Mouse (Mus musculus): ENCODE data around the gene Gm49373. TPM values are rescaled to one million over a fixed set of nuclear protein-coding genes. Genes with fewer than 3 reads are reported as not detected.

Gm49373 gene
- polyA plus RNA-seq, 1 experiment, result 0.27 TPM

GRCm38 (mm10) chr9:21091707-21092320 is 18.9 kb upstream of the Gm49373 start, which contains the start of the genes Gm38431 and Raver1:
Gene Gm38431, minus strand, starts transcription at chr9:21091997.
Gene Raver1, minus strand, starts transcription at chr9:21092008.
- H3K4me3 ChIP-seq (ENCODE audit: insufficient read depth, low read depth, low read length), result peak within 1 kb of the TSS; percentile 78
- WGBS, result under 1% methylated on average over 54 of the region's 54 CpGs
- 0 out of 2 replicates have a peak, but pooled peaks cover 1% of the 10 kb centered on the region for H3K36me3 ChIP-seq (ENCODE audit: control insufficient read depth, insufficient read depth, low read length)
- H3K4me1 ChIP-seq (ENCODE audit: control insufficient read depth, insufficient read depth, low read length), result peaks cover 4% of the 10 kb centered on the region; the same call in 1 of the 2 replicates
- DNase-seq, result peak; percentile 99
- peak within 1 kb of the TSS; percentile 68 for H3K27ac ChIP-seq (ENCODE audit: insufficient read depth, low read depth, low read length)
- TF ChIP-seq POLR2A (IDR thresholded peaks at IDR 0.05; ENCODE audit: low read depth, low read length), result no peak
- no peak for TF ChIP-seq CTCF (conservative IDR thresholded peaks at IDR 0.05; ENCODE audit: insufficient read depth, insufficient read length, low read depth, low read length)
- no peaks in the 10 kb centered on the region for H3K27me3 ChIP-seq (replicated peaks; ENCODE audit: control insufficient read depth, insufficient read depth, low read length)

DNA sequence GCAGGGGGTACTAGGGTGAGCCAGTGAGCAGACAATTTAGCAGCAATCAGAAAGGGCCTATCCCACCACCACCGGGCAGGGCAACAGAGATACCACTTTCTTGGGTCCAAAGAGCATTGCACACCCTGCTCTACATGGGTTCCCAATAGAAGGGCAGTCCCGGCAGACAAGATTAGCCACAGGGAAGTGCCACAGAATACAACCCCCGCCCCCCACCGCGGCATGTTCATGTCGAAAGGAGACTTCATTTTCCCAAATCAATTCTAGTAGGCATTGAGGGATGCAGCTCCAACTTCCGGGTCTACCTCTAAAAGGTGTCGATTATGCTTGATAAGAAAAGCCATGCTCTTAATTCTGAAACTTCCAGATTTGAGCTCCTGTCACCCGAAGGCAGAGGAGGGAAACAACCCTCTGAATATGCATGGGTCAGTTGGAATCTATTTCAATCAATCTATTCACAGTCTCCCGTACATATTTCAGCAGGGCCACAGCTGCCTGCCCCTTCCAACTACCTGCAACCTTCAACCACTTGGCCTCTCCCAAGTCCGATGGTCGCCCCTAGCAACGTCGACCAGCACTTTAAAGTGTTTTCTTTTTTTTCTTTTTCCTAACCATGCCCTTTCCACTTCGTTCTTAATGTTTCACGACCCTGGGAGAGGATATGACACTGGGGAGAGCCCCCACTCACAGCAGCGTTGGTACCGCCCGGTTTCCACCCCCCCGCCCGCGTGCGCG is 18.2 kb upstream of the Gm49373 start:
- H3K36me3 ChIP-seq (ENCODE audit: control insufficient read depth, insufficient read depth, low read length), result 0 out of 2 replicates have a peak, but pooled peaks cover 1% of the 10 kb centered on the region
- H3K27me3 ChIP-seq (replicated peaks; ENCODE audit: control insufficient read depth, insufficient read depth, low read length), result no peaks in the 10 kb centered on the region
- peak overlapping the region; percentile 52 for H3K27ac ChIP-seq (ENCODE audit: insufficient read depth, low read depth, low read length)
- no peak for TF ChIP-seq CTCF (conservative IDR thresholded peaks at IDR 0.05; ENCODE audit: insufficient read depth, insufficient read length, low read depth, low read length)
- no peak for TF ChIP-seq POLR2A (IDR thresholded peaks at IDR 0.05; ENCODE audit: low read depth, low read length)
- DNase-seq, result no peak
- peaks cover 4% of the 10 kb centered on the region; the same call in 1 of the 2 replicates for H3K4me1 ChIP-seq (ENCODE audit: control insufficient read depth, insufficient read depth, low read length)
- WGBS, result 1% methylated on average over 24 of the region's 24 CpGs
- peak overlapping the region; percentile 78 for H3K4me3 ChIP-seq (ENCODE audit: insufficient read depth, low read depth, low read length)

GRCm38 (mm10) chr9:21090537-21090936 is 17.6 kb upstream of the Gm49373 start:
- TF ChIP-seq POLR2A (IDR thresholded peaks at IDR 0.05; ENCODE audit: low read depth, low read length), result no peak
- TF ChIP-seq CTCF (conservative IDR thresholded peaks at IDR 0.05; ENCODE audit: insufficient read depth, insufficient read length, low read depth, low read length), result no peak
- peak overlapping the region; percentile 78 for H3K4me3 ChIP-seq (ENCODE audit: insufficient read depth, low read depth, low read length)
- H3K36me3 ChIP-seq (ENCODE audit: control insufficient read depth, insufficient read depth, low read length), result 0 out of 2 replicates have a peak, but pooled peaks cover 3% of the 10 kb centered on the region
- WGBS, result 76% methylated on average over 1 of the region's 1 CpGs
- no peaks in the 10 kb centered on the region for H3K27me3 ChIP-seq (replicated peaks; ENCODE audit: control insufficient read depth, insufficient read depth, low read length)
- DNase-seq, result no peak
- no peak overlapping the region for H3K27ac ChIP-seq (ENCODE audit: insufficient read depth, low read depth, low read length)
- H3K4me1 ChIP-seq (ENCODE audit: control insufficient read depth, insufficient read depth, low read length), result peaks cover 4% of the 10 kb centered on the region; the same call in 1 of the 2 replicates

DNA sequence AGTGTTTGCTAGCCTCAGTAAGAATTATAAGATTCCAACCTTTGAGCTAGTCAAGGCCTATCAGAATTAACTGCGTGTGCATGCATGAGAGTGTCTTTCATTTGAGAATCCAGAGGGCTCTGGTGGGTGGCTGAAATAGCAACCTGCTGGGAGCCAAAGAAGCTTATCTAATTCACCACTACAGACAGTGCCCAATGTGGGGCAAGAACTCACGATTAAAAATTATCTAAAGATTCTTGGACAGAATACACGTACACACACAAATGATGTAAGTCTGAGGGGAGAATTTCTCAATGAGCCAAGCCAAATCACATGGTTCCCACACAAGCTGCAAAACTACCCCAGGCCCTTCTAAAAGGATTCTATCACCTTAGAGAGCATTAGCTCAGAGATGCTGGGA is 10.4 kb upstream of the Gm49373 start:
- Histone ChIP-seq H3K4me1 (ENCODE audit: control insufficient read depth, insufficient read depth, low read length) (no peaks in the 10 kb centered on the region), H3K27me3 (replicated peaks; ENCODE audit: control insufficient read depth, insufficient read depth, low read length) (no peaks in the 10 kb centered on the region), H3K27ac (ENCODE audit: insufficient read depth, low read depth, low read length) (no peak overlapping the region), H3K4me3 (ENCODE audit: insufficient read depth, low read depth, low read length) (no peak overlapping the region), H3K36me3 (ENCODE audit: control insufficient read depth, insufficient read depth, low read length) (peaks cover 7% of the 10 kb centered on the region)
- no peak for DNase-seq
- TF ChIP-seq CTCF (conservative IDR thresholded peaks at IDR 0.05; ENCODE audit: insufficient read depth, insufficient read length, low read depth, low read length) (no peak), POLR2A (IDR thresholded peaks at IDR 0.05; ENCODE audit: low read depth, low read length) (no peak)
- 70% methylated on average over 3 of the region's 3 CpGs for WGBS

- Histone ChIP-seq H3K27me3 (replicated peaks; ENCODE audit: control insufficient read depth, insufficient read depth, low read length) (no peaks in the 10 kb centered on the region), H3K4me1 (ENCODE audit: control insufficient read depth, insufficient read depth, low read length) (no peaks in the 10 kb centered on the region), H3K36me3 (ENCODE audit: control insufficient read depth, insufficient read depth, low read length) (peaks cover 6% of the 10 kb centered on the region), H3K27ac (ENCODE audit: insufficient read depth, low read depth, low read length) (no peak overlapping the region), H3K4me3 (ENCODE audit: insufficient read depth, low read depth, low read length) (no peak overlapping the region)
- 80% methylated on average over 9 of the region's 9 CpGs for WGBS
- no peak for DNase-seq
- TF ChIP-seq POLR2A (IDR thresholded peaks at IDR 0.05; ENCODE audit: low read depth, low read length), result no peak
- TF ChIP-seq CTCF (conservative IDR thresholded peaks at IDR 0.05; ENCODE audit: insufficient read depth, insufficient read length, low read depth, low read length), result no peak
Observed at GRCm38 (mm10) chr9:21081127-21081526, 8.2 kb upstream of the Gm49373 start.

DNA sequence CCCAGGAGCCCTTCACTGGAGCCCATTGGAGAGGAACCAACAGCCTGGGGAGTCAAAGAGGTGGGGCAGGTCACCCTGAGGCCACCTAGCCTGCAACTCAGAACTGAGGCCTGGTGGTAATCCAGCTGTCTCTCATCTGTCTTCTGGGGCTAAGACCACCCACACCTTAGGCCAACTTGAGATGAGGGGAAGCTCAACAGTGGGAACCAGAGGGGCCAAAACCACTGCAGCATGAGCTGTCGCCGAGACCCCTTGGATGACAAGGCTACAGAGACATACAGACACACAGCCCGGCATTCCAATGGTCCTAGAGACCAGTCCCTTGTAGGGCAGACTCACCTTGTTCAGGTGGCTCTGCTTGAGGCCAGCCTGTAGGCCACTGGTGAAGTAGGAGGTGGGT is 2.7 kb upstream of the Gm49373 start:
- 81% methylated on average over 3 of the region's 3 CpGs for WGBS
- Histone ChIP-seq H3K27me3 (replicated peaks; ENCODE audit: control insufficient read depth, insufficient read depth, low read length) (no peaks in the 10 kb centered on the region), H3K4me3 (ENCODE audit: insufficient read depth, low read depth, low read length) (no peak overlapping the region), H3K4me1 (ENCODE audit: control insufficient read depth, insufficient read depth, low read length) (peaks cover 4% of the 10 kb centered on the region; the same call in 1 of the 2 replicates), H3K27ac (ENCODE audit: insufficient read depth, low read depth, low read length) (no peak overlapping the region), H3K36me3 (ENCODE audit: control insufficient read depth, insufficient read depth, low read length) (peaks cover 5% of the 10 kb centered on the region)
- DNase-seq, result no peak
- TF ChIP-seq CTCF (conservative IDR thresholded peaks at IDR 0.05; ENCODE audit: insufficient read depth, insufficient read length, low read depth, low read length) (no peak), POLR2A (IDR thresholded peaks at IDR 0.05; ENCODE audit: low read depth, low read length) (no peak)

- no peaks in the 10 kb centered on the region for H3K36me3 ChIP-seq (ENCODE audit: control insufficient read depth, insufficient read depth, low read length)
- no peak overlapping the region for H3K27ac ChIP-seq (ENCODE audit: insufficient read depth, low read depth, low read length)
- DNase-seq, result no peak
- 50% methylated on average over 1 of the region's 1 CpGs for WGBS
- no peaks in the 10 kb centered on the region for H3K27me3 ChIP-seq (replicated peaks; ENCODE audit: control insufficient read depth, insufficient read depth, low read length)
- peaks cover 4% of the 10 kb centered on the region; the same call in 1 of the 2 replicates for H3K4me1 ChIP-seq (ENCODE audit: control insufficient read depth, insufficient read depth, low read length)
- no peak overlapping the region for H3K4me3 ChIP-seq (ENCODE audit: insufficient read depth, low read depth, low read length)
- TF ChIP-seq POLR2A (IDR thresholded peaks at IDR 0.05; ENCODE audit: low read depth, low read length) (no peak), CTCF (conservative IDR thresholded peaks at IDR 0.05; ENCODE audit: insufficient read depth, insufficient read length, low read depth, low read length) (no peak)
Observed at GRCm38 (mm10) chr9:21074173-21074572, 1.3 kb upstream of the Gm49373 start.
